Mouse (Mus musculus) ES-Bruce4 (cell line): Measurements from ENCODE around the gene Tulp3. TPM values are rescaled to one million over a fixed set of nuclear protein-coding genes. Genes with fewer than 3 reads are reported as not detected.
"Not testable (repeated sequence)": the region's sequence is repeated elsewhere in the genome, so short reads cannot be mapped to it uniquely, and the experiment has no call there.

ENCODE experiments used
- H3K27ac ChIP-seq: 2 replicates; pipeline ENCODE4 v1.5.1; 2012; ENCODE audit warnings: low read length, inconsistent platforms; ENCODE audit not compliant: insufficient read depth
- H3K27me3 ChIP-seq: 2 replicates; pipeline ENCODE4 v1.6.1; 2012; ENCODE audit warnings: mild to moderate bottlenecking, low read length, inconsistent platforms; ENCODE audit not compliant: control insufficient read depth, poor library complexity, insufficient read depth, severe bottlenecking
- H3K36me3 ChIP-seq: 2 replicates; pipeline ENCODE4 v1.6.1; 2012; ENCODE audit warnings: inconsistent platforms, mild to moderate bottlenecking, low read length, moderate library complexity; ENCODE audit not compliant: control insufficient read depth, poor library complexity, insufficient read depth, severe bottlenecking
- H3K4me1 ChIP-seq: one replicate; pipeline ENCODE4 v1.8.1; 2011; ENCODE audit warnings: low read length; ENCODE audit not compliant: control insufficient read depth, insufficient read depth
- H3K4me3 ChIP-seq: 2 replicates; pipeline ENCODE4 v1.5.1; 2011; ENCODE audit warnings: low read depth, mild to moderate bottlenecking, low read length
- H3K9ac ChIP-seq: 2 replicates; pipeline ENCODE4 v1.6.1; 2012; ENCODE audit warnings: low read depth, mild to moderate bottlenecking, inconsistent platforms; ENCODE audit not compliant: poor library complexity, severe bottlenecking
- H3K9me3 ChIP-seq: replicated peaks from 2 replicates; pipeline ENCODE4 v1.6.1; 2012; ENCODE audit warnings: mild to moderate bottlenecking, low read length, inconsistent platforms; ENCODE audit not compliant: control insufficient read depth, poor library complexity, insufficient read depth, severe bottlenecking
- CTCF ChIP-seq: IDR thresholded peaks from one replicate; pipeline ENCODE4 v1.8.1; 2011; ENCODE audit warnings: low read depth, low read length
- EP300 ChIP-seq: IDR thresholded peaks from 2 replicates; pipeline ENCODE4 v1.6.1; 2011; ENCODE audit warnings: low read depth, low read length; ENCODE audit not compliant: insufficient read depth
- POLR2A ChIP-seq: IDR thresholded peaks from one replicate; pipeline ENCODE4 v1.8.1; 2011; ENCODE audit warnings: low read length; ENCODE audit not compliant: insufficient read depth
- polyA plus RNA-seq: library from polyadenylated mRNA; stranded (reverse); fragments of >200 nt; gene quantifications from 2 replicates; pipeline ENCODE4 v1.2.4, GENCODE M21; 2011; ENCODE audit warnings: low read depth; ENCODE audit not compliant: missing spikeins, insufficient read depth, insufficient read length

The Tulp3 gene
- polyA plus RNA-seq, 1 experiment, result 57.4 TPM

GRCm38 (mm10) chr6:128390683-128391082 lies 35.0 kb upstream of the Tulp3 start:
- H3K4me3 ChIP-seq, result no peak overlapping the region
- no peak overlapping the region for H3K27ac ChIP-seq
- TF ChIP-seq POLR2A, result no peak
- TF ChIP-seq CTCF, result no peak
- no peak for TF ChIP-seq EP300
- H3K9me3 ChIP-seq, result no peaks in the 10 kb centered on the region
- H3K27me3 ChIP-seq, result no peaks in the 10 kb centered on the region
- H3K9ac ChIP-seq, result no peak overlapping the region
- no peaks in the 10 kb centered on the region for H3K4me1 ChIP-seq
- no peaks in the 10 kb centered on the region for H3K36me3 ChIP-seq

GRCm38 (mm10) chr6:128389185-128389584 lies 33.5 kb upstream of the Tulp3 start:
- TF ChIP-seq CTCF (no peak), EP300 (no peak), POLR2A (no peak)
- Histone ChIP-seq H3K9me3 (no peaks in the 10 kb centered on the region), H3K9ac (no peak overlapping the region)

GRCm38 (mm10) chr6:128385026-128385425 lies 29.4 kb upstream of the Tulp3 start:
- Histone ChIP-seq H3K4me3 (no peak overlapping the region), H3K9ac (no peak overlapping the region), H3K36me3 (no peaks in the 10 kb centered on the region), H3K27me3 (no peaks in the 10 kb centered on the region), H3K9me3 (no peaks in the 10 kb centered on the region), H3K4me1 (no peaks in the 10 kb centered on the region), H3K27ac (no peak overlapping the region)
- no peak for TF ChIP-seq CTCF
- no peak for TF ChIP-seq EP300
- no peak for TF ChIP-seq POLR2A

More at GRCm38 (mm10) chr6:128389185-128389584, 33.5 kb upstream of the Tulp3 start:
- H3K27ac ChIP-seq, result no peak overlapping the region
- H3K4me3 ChIP-seq, result no peak overlapping the region
- no peaks in the 10 kb centered on the region for H3K36me3 ChIP-seq
- H3K27me3 ChIP-seq, result no peaks in the 10 kb centered on the region
- H3K4me1 ChIP-seq, result no peaks in the 10 kb centered on the region

- Histone ChIP-seq H3K9ac (no peak overlapping the region), H3K4me3 (no peak overlapping the region), H3K4me1 (peaks cover 2% of the 10 kb centered on the region), H3K9me3 (no peaks in the 10 kb centered on the region), H3K27me3 (no peaks in the 10 kb centered on the region), H3K36me3 (no peaks in the 10 kb centered on the region), H3K27ac (no peak overlapping the region)
- no peak for TF ChIP-seq CTCF
- no peak for TF ChIP-seq POLR2A
- TF ChIP-seq EP300, result no peak
These were observed 28.1 kb upstream of the Tulp3 start for GRCm38 (mm10) chr6:128383752-128384151.

- H3K4me3 ChIP-seq, result no peak overlapping the region
- no peaks in the 10 kb centered on the region for H3K9me3 ChIP-seq
- no peak overlapping the region for H3K9ac ChIP-seq
- H3K27me3 ChIP-seq, result no peaks in the 10 kb centered on the region
- TF ChIP-seq POLR2A (no peak), CTCF (no peak), EP300 (no peak)
- no peaks in the 10 kb centered on the region for H3K36me3 ChIP-seq
- no peak overlapping the region for H3K27ac ChIP-seq
- H3K4me1 ChIP-seq, result peaks cover 2% of the 10 kb centered on the region
These were observed 25.6 kb upstream of the Tulp3 start for GRCm38 (mm10) chr6:128381254-128381653.

GRCm38 (mm10) chr6:128380594-128381167 lies 25.0 kb upstream of the Tulp3 start:
- H3K9me3 ChIP-seq, H3K27ac ChIP-seq, H3K4me1 ChIP-seq, H3K4me3 ChIP-seq, H3K9ac ChIP-seq, H3K36me3 ChIP-seq, H3K27me3 ChIP-seq: not testable (repeated sequence)
